In genomic region chr12:54654741-54655140, GRCm38 (mm10) we compare ENCODE assay signal across 7 mouse cellular contexts. TPM values are rescaled to one million over a fixed set of nuclear protein-coding genes. Genes with fewer than 3 reads are reported as not detected.
DNase-seq lines count a peak whose midpoint lies in the region; ATAC-seq and TF ChIP-seq lines count a peak whose summit lies in the region.

No protein-coding gene starts in this region.

- ATAC-seq in lung, embryonic 14.5 days (ENCODE audit: insufficient read depth), result no peak
- ATAC-seq in forebrain, embryonic 13.5 days, result no peak
- ATAC-seq in limb, embryonic 15.5 days (ENCODE audit: insufficient number of reproducible peaks, low FRiP score, low TSS enrichment, low read depth), result no peak
- ATAC-seq in stomach, embryonic 14.5 days (ENCODE audit: insufficient number of reproducible peaks, insufficient read depth, low FRiP score, low read depth), result no peak

- WGBS in lung, embryonic 14.5 days, result 83% methylated on average over 1 of the region's 1 CpGs
- 67% methylated on average over 1 of the region's 1 CpGs for WGBS in forebrain, embryonic 13.5 days
- WGBS in limb, embryonic 15.5 days, result 77% methylated on average over 1 of the region's 1 CpGs
- 93% methylated on average over 1 of the region's 1 CpGs for WGBS in stomach, embryonic 14.5 days

- H3K9me3 ChIP-seq in lung, embryonic 14.5 days (ENCODE audit: low read depth, low read length), result no peaks in the 10 kb centered on the region
- H3K9me3 ChIP-seq in forebrain, embryonic 13.5 days (replicated peaks), result no peaks in the 10 kb centered on the region
- H3K9me3 ChIP-seq in limb, embryonic 15.5 days, result no peaks in the 10 kb centered on the region
- H3K9me3 ChIP-seq in stomach, embryonic 14.5 days (ENCODE audit: control insufficient read depth, low read depth, low read length), result no peaks in the 10 kb centered on the region

- H3K4me1 ChIP-seq in lung, embryonic 14.5 days (ENCODE audit: insufficient read depth), result peaks cover 11% of the 10 kb centered on the region
- peaks cover 25% of the 10 kb centered on the region for H3K4me1 ChIP-seq in forebrain, embryonic 13.5 days
- peaks cover 14% of the 10 kb centered on the region for H3K4me1 ChIP-seq in limb, embryonic 15.5 days
- H3K4me1 ChIP-seq in stomach, embryonic 14.5 days (ENCODE audit: control insufficient read depth, insufficient read depth, low read length), result peaks cover 13% of the 10 kb centered on the region; the same call in 1 of the 2 replicates

- H3K4me2 ChIP-seq in lung, embryonic 14.5 days, result peak overlapping the region; percentile 76
- peak overlapping the region; percentile 59 for H3K4me2 ChIP-seq in forebrain, embryonic 13.5 days
- peak overlapping the region; percentile 69 for H3K4me2 ChIP-seq in limb, embryonic 15.5 days
- peak overlapping the region; percentile 56 for H3K4me2 ChIP-seq in stomach, embryonic 14.5 days (replicated peaks; ENCODE audit: low read depth, low read length)

- TF ChIP-seq CTCF in lung, embryonic 14.5 days (IDR thresholded peaks at IDR 0.05; ENCODE audit: low read depth), result no peak

- H3K9ac ChIP-seq in lung, embryonic 14.5 days, result no peak overlapping the region; the same call in 1 of the 2 replicates
- peak overlapping the region; percentile 74; the same call in 1 of the 2 replicates for H3K9ac ChIP-seq in forebrain, embryonic 13.5 days
- no peak overlapping the region for H3K9ac ChIP-seq in limb, embryonic 15.5 days
- H3K9ac ChIP-seq in stomach, embryonic 14.5 days (replicated peaks; ENCODE audit: low read depth, low read length), result no peak overlapping the region

- peak; percentile 16 for DNase-seq in lung, embryonic 14.5 days
- DNase-seq in lung, postnatal 10 days, result no peak
- DNase-seq in right cerebral cortex, postnatal 4 days, result no peak
- DNase-seq in adrenal gland, postnatal 36 days, result no peak

- H3K4me3 ChIP-seq in lung, embryonic 14.5 days (ENCODE audit: low read depth, low read length), result peak overlapping the region; percentile 71
- peak overlapping the region; percentile 62; the same call in 1 of the 2 replicates for H3K4me3 ChIP-seq in forebrain, embryonic 13.5 days
- H3K4me3 ChIP-seq in limb, embryonic 15.5 days, result peak overlapping the region; percentile 63
- H3K4me3 ChIP-seq in stomach, embryonic 14.5 days (ENCODE audit: low read depth, low read length), result peak overlapping the region; percentile 69

- peaks cover 7% of the 10 kb centered on the region; the same call in 1 of the 2 replicates for H3K36me3 ChIP-seq in lung, embryonic 14.5 days (ENCODE audit: insufficient read depth)
- peaks cover 9% of the 10 kb centered on the region; the same call in 1 of the 2 replicates for H3K36me3 ChIP-seq in forebrain, embryonic 13.5 days (ENCODE audit: poor library complexity, severe bottlenecking)
- H3K36me3 ChIP-seq in limb, embryonic 15.5 days, result no peaks in the 10 kb centered on the region; the same call in 1 of the 2 replicates
- H3K36me3 ChIP-seq in stomach, embryonic 14.5 days (ENCODE audit: control insufficient read depth, insufficient read depth, low read length), result peaks cover 4% of the 10 kb centered on the region; the same call in 1 of the 2 replicates

- no peaks in the 10 kb centered on the region for H3K27me3 ChIP-seq in lung, embryonic 14.5 days (ENCODE audit: insufficient read depth, low read length)
- H3K27me3 ChIP-seq in forebrain, embryonic 13.5 days, result no peaks in the 10 kb centered on the region
- H3K27me3 ChIP-seq in limb, embryonic 15.5 days, result no peaks in the 10 kb centered on the region
- no peaks in the 10 kb centered on the region for H3K27me3 ChIP-seq in stomach, embryonic 14.5 days (ENCODE audit: control insufficient read depth, insufficient read depth, low read length)

- H3K27ac ChIP-seq in lung, embryonic 14.5 days (ENCODE audit: low read depth), result no peak overlapping the region
- no peak overlapping the region for H3K27ac ChIP-seq in forebrain, embryonic 13.5 days
- H3K27ac ChIP-seq in limb, embryonic 15.5 days, result no peak overlapping the region
- no peak overlapping the region for H3K27ac ChIP-seq in stomach, embryonic 14.5 days (ENCODE audit: low read length)

RNA-seq across cellular contexts. Expression of gene Sptssa, which starts 1.6 kb away (rescaled TPM):
- 189 and 200 TPM in 2 replicates for polyA plus RNA-seq in lung, embryonic 14.5 days (2014; fragmentation: Nextera tagmentation; extraction: Ambion mirVana)
- polyA plus RNA-seq in forebrain, embryonic 13.5 days (2015; fragmentation: Nextera tagmentation; extraction: Ambion mirVana), result 182 and 185 TPM in 2 replicates
- polyA plus RNA-seq in limb, embryonic 15.5 days (2015; fragmentation: Nextera tagmentation; extraction: Ambion mirVana), result 237 and 244 TPM in 2 replicates
- 235 and 238 TPM in 2 replicates for polyA plus RNA-seq in stomach, embryonic 14.5 days (2014; fragmentation: Nextera tagmentation; extraction: Ambion mirVana)
- 100 to 1,000 TPM in 1 of 2 experiments, 10 to 100 TPM in 1; 77.3 to 110 TPM for total RNA-seq in adrenal gland, postnatal 36 days (2021)

RNA-seq across cellular contexts. Expression of gene Eapp, which starts 41.0 kb away (rescaled TPM):
- 56.1 and 59.4 TPM in 2 replicates for polyA plus RNA-seq in lung, embryonic 14.5 days (2014; fragmentation: Nextera tagmentation; extraction: Ambion mirVana)
- 89.6 and 106 TPM in 2 replicates for polyA plus RNA-seq in forebrain, embryonic 13.5 days (2015; fragmentation: Nextera tagmentation; extraction: Ambion mirVana)
- 69.2 and 69.4 TPM in 2 replicates for polyA plus RNA-seq in limb, embryonic 15.5 days (2015; fragmentation: Nextera tagmentation; extraction: Ambion mirVana)
- polyA plus RNA-seq in stomach, embryonic 14.5 days (2014; fragmentation: Nextera tagmentation; extraction: Ambion mirVana), result 66.5 and 70.9 TPM in 2 replicates
- 10 to 100 TPM; 40.6 to 42.5 TPM for total RNA-seq in adrenal gland, postnatal 36 days (2021)
